Mouse (Mus musculus): ENCODE data around the gene Myo1d. TPM values are rescaled to one million over a fixed set of nuclear protein-coding genes. Genes with fewer than 3 reads are reported as not detected.

Myo1d gene
- polyA plus RNA-seq, 1 experiment from 2014 or later: 5.6 TPM

DNA sequence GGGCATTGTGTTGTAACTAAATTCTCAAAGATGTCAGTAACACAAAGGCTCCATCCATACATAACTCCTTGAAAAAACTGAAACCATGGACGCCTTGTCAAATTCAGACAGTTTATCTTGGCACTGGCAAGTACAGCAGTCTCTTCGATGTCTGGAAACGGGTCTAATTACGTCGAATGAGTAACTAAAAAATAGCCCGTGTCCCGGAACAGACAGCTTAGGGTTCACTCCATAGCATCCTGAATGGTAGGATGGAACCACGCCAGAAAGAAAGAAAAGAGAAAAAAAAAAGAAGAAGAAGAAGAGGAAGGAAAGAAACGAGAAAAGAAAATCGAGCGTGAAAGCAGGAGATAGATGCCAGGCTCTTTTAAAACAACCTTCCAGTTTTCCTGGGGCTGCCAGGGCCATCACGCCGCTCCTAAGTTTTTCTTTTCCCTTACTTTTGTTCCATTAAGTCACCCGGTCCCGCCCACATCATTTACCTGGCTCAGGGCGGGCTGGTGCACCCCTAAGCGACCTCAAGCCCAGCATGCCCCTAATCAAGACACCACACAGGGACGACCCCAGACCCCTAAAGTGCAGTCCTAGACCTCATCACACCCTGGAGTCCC, 804 bp downstream of the Myo1d start:
- WGBS: 4% methylated on average over 18 of the region's 18 CpGs
- peak overlapping the region; percentile 85 for H3K4me2 ChIP-seq
- no peaks in the 10 kb centered on the region for H3K9me3 ChIP-seq
- H3K27ac ChIP-seq: 0 out of 2 replicates have a peak overlapping the region, but pooled peaks have one; percentile 64
- H3K4me1 ChIP-seq (replicated peaks): peaks cover 12% of the 10 kb centered on the region
- H3K9ac ChIP-seq (replicated peaks): peak overlapping the region; percentile 67
- 0 out of 2 replicates have a peak, but pooled peaks cover 3% of the 10 kb centered on the region for H3K27me3 ChIP-seq
- no peaks in the 10 kb centered on the region for H3K36me3 ChIP-seq
- no peak; the same call in 1 of the 2 replicates for ATAC-seq (ENCODE audit: insufficient number of reproducible peaks, insufficient read depth, low FRiP score, low TSS enrichment, low read depth)
- peak overlapping the region; percentile 73 for H3K4me3 ChIP-seq (replicated peaks)

DNA sequence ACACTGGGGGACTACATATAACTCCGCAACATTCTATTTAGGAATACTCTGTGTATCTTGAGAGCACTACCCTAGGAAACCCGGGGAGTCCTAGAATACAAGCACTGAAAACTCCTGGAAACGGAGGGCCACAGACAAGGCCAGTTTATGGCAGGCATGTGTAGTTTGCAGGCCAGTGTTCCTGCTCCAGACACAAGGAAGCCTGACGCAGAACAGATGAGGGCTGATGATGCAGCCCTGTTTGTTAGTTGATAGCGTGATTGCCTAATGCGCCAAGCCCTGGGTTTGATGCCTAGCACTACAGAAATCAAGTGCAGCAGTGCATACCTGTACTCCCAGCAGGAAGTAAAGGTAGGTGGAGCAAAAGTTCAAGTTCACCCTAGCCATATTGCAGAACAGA, 1.7 kb downstream of the Myo1d start:
- Histone ChIP-seq H3K9me3 (no peaks in the 10 kb centered on the region), H3K27ac (no peak overlapping the region), H3K9ac (replicated peaks) (no peak overlapping the region), H3K4me1 (replicated peaks) (peaks cover 12% of the 10 kb centered on the region), H3K4me2 (no peak overlapping the region), H3K4me3 (replicated peaks) (no peak overlapping the region), H3K27me3 (0 out of 2 replicates have a peak, but pooled peaks cover 9% of the 10 kb centered on the region), H3K36me3 (no peaks in the 10 kb centered on the region)
- 51% methylated on average over 6 of the region's 6 CpGs for WGBS
- ATAC-seq (ENCODE audit: insufficient number of reproducible peaks, insufficient read depth, low FRiP score, low TSS enrichment, low read depth): no peak

DNA sequence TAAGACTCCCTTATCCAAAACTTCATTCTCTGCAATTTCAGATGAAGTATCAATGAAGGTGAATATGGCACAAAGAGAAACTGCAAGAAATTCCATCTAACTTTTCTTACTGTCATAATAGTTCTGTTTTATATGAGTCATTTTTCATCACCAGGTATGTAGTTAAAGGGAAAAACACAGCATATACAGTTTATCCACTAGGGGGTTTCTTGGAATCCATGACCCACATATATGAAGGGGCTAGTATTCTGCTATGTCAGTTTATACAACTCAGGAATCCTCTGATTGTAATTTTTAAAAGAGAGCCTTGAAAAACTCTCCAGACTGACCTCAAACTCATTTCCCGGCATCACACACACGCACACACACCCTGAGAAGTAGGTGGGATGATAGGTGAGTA, 2.1 kb downstream of the Myo1d start:
- no peak for ATAC-seq (ENCODE audit: insufficient number of reproducible peaks, insufficient read depth, low FRiP score, low TSS enrichment, low read depth)
- H3K4me3 ChIP-seq (replicated peaks): no peak overlapping the region
- H3K27me3 ChIP-seq: 0 out of 2 replicates have a peak, but pooled peaks cover 9% of the 10 kb centered on the region
- WGBS: 87% methylated on average over 2 of the region's 2 CpGs
- no peak overlapping the region for H3K9ac ChIP-seq (replicated peaks)
- H3K36me3 ChIP-seq: no peaks in the 10 kb centered on the region
- peaks cover 12% of the 10 kb centered on the region for H3K4me1 ChIP-seq (replicated peaks)
- no peak overlapping the region for H3K27ac ChIP-seq
- H3K9me3 ChIP-seq: no peaks in the 10 kb centered on the region
- no peak overlapping the region for H3K4me2 ChIP-seq

DNA sequence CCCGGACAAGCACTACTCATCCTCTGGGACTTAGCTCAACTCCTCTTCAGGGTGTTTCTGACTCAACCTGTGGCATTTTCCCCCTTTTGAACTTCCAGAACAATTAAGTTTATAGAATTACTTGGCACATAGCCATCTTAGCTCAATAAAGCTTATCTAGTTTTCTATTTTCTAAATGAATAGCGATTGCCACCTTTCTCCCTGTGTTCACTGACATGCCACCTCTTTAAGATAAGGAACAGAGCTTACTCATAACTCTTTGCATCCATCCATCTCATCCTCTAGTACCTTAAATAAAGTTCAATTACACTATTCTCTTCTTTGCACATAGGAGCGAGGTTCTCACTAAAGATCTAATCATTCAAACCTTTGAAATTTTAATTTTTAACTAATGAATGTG, 4.3 kb downstream of the Myo1d start:
- Histone ChIP-seq H3K27ac (no peak overlapping the region), H3K36me3 (no peaks in the 10 kb centered on the region), H3K4me2 (no peak overlapping the region), H3K4me3 (replicated peaks) (no peak overlapping the region), H3K9me3 (no peaks in the 10 kb centered on the region), H3K4me1 (replicated peaks) (peaks cover 12% of the 10 kb centered on the region), H3K9ac (replicated peaks) (no peak overlapping the region), H3K27me3 (0 out of 2 replicates have a peak, but pooled peaks cover 9% of the 10 kb centered on the region)
- WGBS: 80% methylated on average over 3 of the region's 3 CpGs
- ATAC-seq (ENCODE audit: insufficient number of reproducible peaks, insufficient read depth, low FRiP score, low TSS enrichment, low read depth): no peak

DNA sequence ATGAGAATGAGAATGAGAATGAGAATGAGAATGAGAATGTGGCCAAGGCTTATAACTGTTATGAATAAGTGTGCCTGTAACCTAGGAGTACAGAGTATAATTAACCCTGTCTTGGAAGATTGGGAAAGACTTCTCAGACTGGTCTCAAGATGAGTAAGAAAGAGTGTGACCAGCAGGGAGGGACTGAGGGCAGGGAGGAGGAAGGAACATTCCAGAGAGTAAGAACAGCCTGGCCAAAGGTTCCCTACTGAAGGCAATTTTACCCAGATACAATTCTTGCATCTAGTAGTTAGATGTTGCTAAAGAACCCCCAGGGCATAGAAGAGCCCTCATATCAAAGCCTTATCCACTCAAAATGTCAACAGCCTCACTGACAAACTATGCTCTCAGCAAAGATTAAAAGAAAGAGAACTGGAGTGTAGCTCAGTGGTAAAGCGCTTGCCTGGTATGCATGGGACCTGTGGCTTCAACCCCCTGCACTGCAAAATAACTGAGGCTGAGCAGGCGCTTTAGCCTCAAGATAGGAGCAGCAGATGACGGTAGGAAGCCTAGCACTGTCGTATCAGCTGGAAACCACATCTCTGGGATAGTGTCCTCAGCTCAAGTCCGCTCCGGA, 7.1 kb downstream of the Myo1d start:
- no peak overlapping the region for H3K9ac ChIP-seq (replicated peaks)
- 0 out of 2 replicates have a peak, but pooled peaks cover 6% of the 10 kb centered on the region for H3K27me3 ChIP-seq
- no peak overlapping the region for H3K4me2 ChIP-seq
- no peak overlapping the region for H3K4me3 ChIP-seq (replicated peaks)
- no peaks in the 10 kb centered on the region for H3K9me3 ChIP-seq
- H3K4me1 ChIP-seq (replicated peaks): no peaks in the 10 kb centered on the region
- no peak for ATAC-seq (ENCODE audit: insufficient number of reproducible peaks, insufficient read depth, low FRiP score, low TSS enrichment, low read depth)
- H3K36me3 ChIP-seq: no peaks in the 10 kb centered on the region
- WGBS: 78% methylated on average over 6 of the region's 6 CpGs
- H3K27ac ChIP-seq: no peak overlapping the region

DNA sequence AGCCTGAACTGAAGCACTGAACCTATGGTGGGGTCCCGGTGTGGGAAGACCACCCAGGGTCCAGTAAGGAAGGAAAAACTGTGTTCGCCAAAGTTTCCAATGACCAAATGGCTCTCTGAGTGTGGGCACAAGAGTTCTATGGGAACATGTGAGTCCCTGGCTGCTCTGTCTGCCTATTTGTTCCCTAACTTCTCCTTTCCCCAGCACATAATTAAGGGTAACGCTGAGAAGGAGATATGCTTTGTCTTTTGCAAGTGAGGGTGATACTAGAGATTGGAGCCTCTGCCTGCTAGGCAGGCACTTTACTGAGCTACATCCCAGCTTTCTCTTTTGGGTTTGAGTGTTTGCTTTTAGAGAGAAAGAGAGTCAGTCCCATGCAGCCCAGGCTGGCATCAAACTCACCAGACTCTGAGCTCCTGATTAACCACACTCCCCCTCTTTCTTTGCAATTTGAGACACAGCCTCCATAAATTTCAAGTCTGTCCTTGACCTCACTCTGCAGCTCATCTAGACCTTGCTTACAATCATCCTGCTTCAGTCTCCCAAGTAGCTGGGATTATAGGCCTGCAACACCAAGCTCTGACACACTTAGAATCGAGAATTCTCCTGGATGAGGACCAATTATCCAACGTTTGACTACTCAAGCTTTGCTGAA, 8.1 kb downstream of the Myo1d start:
- ATAC-seq (ENCODE audit: insufficient number of reproducible peaks, insufficient read depth, low FRiP score, low TSS enrichment, low read depth): no peak
- H3K27me3 ChIP-seq: 0 out of 2 replicates have a peak, but pooled peaks cover 6% of the 10 kb centered on the region

DNA sequence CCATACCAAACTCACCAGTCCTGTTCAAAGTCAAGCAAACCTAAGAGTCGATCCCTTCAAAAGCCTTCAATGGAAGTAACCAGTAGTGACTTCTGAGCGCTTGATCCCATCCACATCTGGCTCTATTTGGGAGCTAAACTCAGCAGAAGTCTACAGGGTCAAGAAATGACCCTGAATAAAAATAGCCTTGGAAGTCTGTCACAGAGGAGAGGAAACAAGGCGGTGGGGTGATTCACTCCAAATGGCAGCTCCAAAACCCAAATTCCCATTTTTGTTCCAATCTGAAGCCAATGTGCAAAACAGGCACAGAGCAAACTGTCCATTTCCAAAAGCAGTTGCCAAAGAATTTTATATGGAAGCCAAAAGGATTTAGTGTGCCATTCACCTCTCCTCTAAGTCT, 8.6 kb downstream of the Myo1d start:
- Histone ChIP-seq H3K27ac (no peak overlapping the region), H3K36me3 (no peaks in the 10 kb centered on the region), H3K27me3 (0 out of 2 replicates have a peak, but pooled peaks cover 6% of the 10 kb centered on the region), H3K9ac (replicated peaks) (no peak overlapping the region), H3K9me3 (no peaks in the 10 kb centered on the region), H3K4me3 (replicated peaks) (no peak overlapping the region), H3K4me2 (no peak overlapping the region), H3K4me1 (replicated peaks) (no peaks in the 10 kb centered on the region)
- 82% methylated on average over 3 of the region's 3 CpGs for WGBS
- no peak for ATAC-seq (ENCODE audit: insufficient number of reproducible peaks, insufficient read depth, low FRiP score, low TSS enrichment, low read depth)

More for the DNA sequence above, 8.1 kb downstream of the Myo1d start:
- no peak overlapping the region for H3K27ac ChIP-seq
- H3K9me3 ChIP-seq: no peaks in the 10 kb centered on the region
- H3K4me3 ChIP-seq (replicated peaks): no peak overlapping the region
- no peak overlapping the region for H3K9ac ChIP-seq (replicated peaks)
- no peaks in the 10 kb centered on the region for H3K36me3 ChIP-seq
- WGBS: 79% methylated on average over 5 of the region's 5 CpGs
- no peak overlapping the region for H3K4me2 ChIP-seq
- no peaks in the 10 kb centered on the region for H3K4me1 ChIP-seq (replicated peaks)

DNA sequence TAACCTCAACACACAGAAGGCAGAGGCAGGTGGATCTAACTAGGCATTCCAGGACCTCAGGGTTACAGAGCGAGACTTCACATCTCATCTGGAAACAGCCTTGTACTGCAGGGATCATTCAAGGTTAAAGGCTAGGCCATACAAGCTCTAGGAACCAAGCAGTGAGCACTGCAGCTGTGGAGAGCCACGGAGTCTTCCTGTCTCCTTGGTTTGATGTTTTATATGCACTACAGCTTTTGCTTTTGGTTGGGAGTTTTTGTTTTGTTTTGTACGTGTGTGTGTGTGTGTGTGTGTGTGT, 12.6 kb downstream of the Myo1d start:
- H3K36me3 ChIP-seq: no peaks in the 10 kb centered on the region
- ATAC-seq (ENCODE audit: insufficient number of reproducible peaks, insufficient read depth, low FRiP score, low TSS enrichment, low read depth): no peak
- no peaks in the 10 kb centered on the region for H3K9me3 ChIP-seq
- H3K4me1 ChIP-seq (replicated peaks): peaks cover 5% of the 10 kb centered on the region; the same call in 1 of the 2 replicates
- H3K9ac ChIP-seq (replicated peaks): no peak overlapping the region
- no peak overlapping the region for H3K27ac ChIP-seq
- H3K4me2 ChIP-seq: no peak overlapping the region
- 75% methylated on average over 3 of the region's 3 CpGs for WGBS
- H3K27me3 ChIP-seq: no peaks in the 10 kb centered on the region
- no peak overlapping the region for H3K4me3 ChIP-seq (replicated peaks)

DNA sequence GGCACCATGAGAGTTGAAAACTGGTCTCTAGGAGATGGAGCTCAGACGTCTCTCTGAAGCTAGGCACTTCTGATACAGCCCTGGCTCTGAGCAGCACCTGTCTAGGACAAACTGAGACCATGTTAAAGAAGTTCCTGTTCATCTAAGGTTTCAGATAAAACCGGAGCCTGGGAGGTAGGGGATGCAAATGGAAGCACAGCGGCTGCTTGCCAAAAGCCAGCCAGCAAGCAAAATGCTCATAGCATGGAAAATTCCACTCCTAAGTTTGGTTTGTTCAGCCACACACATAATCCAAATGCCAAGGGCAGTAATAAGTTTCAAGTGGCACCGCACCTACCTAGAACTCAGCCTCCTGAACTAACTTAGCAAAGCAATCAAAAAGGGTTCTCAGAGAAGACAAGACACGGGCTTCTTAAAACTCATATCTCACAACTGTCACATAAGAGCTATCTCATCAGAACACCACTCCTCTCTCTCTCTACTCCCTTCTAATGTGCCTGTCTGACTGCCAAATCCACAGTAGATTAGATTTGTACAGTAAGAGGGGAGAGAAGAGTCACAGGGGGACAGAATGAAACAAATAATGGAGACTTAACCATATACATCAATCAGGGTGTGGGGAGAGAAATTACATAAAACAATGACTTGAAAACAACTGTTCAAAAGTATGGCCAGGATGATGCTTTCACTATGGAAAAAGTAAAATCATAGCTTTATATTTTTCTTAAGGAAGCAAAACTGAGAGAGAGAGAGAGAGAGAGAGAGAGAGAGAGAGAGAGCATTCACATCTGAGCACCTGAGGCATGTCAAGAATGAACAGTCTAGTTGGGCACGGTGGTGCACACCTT, 13.1 kb downstream of the Myo1d start:
- H3K27ac ChIP-seq: no peak overlapping the region
- WGBS: 81% methylated on average over 6 of the region's 6 CpGs
- no peaks in the 10 kb centered on the region for H3K9me3 ChIP-seq
- no peak overlapping the region for H3K4me2 ChIP-seq
- no peak for ATAC-seq (ENCODE audit: insufficient number of reproducible peaks, insufficient read depth, low FRiP score, low TSS enrichment, low read depth)
- H3K36me3 ChIP-seq: no peaks in the 10 kb centered on the region
- H3K27me3 ChIP-seq: no peaks in the 10 kb centered on the region
- H3K9ac ChIP-seq (replicated peaks): no peak overlapping the region
- H3K4me3 ChIP-seq (replicated peaks): no peak overlapping the region
- peaks cover 5% of the 10 kb centered on the region; the same call in 1 of the 2 replicates for H3K4me1 ChIP-seq (replicated peaks)

DNA sequence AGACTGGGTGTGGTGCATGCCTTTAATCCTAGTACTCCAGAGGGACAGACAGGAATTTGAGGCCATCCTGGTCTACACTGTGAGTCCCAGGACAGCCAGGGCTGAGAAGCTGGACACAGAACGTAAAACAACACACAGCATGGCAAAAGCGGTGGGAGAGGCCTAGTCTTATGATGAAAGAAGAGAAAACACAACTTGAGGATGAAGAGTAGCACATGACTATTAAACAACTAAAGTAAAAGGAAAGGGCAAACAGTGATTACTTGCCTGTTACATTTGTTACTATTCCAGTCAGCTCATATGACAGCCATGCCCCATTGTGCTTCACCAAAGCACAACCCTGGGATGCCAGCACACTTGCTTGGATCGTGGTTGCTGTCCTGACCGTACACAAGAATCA, 13.8 kb downstream of the Myo1d start:
- no peak for ATAC-seq (ENCODE audit: insufficient number of reproducible peaks, insufficient read depth, low FRiP score, low TSS enrichment, low read depth)

DNA sequence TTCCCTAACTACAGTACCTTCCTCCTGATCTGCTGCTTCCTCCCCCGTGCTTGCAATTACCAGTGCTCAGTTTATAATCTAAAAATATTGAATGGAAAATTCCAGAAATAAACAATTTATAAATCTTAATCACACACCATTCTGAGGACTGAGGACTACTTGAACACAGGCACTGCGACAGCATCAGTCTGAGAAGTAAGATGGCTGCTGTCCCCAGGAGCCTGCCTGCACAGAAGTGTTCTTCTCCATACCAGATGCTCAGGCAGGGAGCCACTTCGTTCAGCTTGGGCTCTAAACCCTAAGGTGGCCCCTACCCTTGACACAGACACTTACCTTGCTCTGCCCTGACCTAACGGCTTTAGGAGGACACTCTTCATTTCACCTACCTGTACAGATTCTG, 17.8 kb downstream of the Myo1d start:
- 70% methylated on average over 4 of the region's 4 CpGs for WGBS

More for the DNA sequence above, 13.8 kb downstream of the Myo1d start:
- Histone ChIP-seq H3K4me1 (replicated peaks) (peaks cover 5% of the 10 kb centered on the region; the same call in 1 of the 2 replicates), H3K27me3 (no peaks in the 10 kb centered on the region), H3K36me3 (no peaks in the 10 kb centered on the region), H3K4me3 (replicated peaks) (no peak overlapping the region), H3K9ac (replicated peaks) (no peak overlapping the region), H3K9me3 (no peaks in the 10 kb centered on the region), H3K27ac (no peak overlapping the region), H3K4me2 (no peak overlapping the region)
- WGBS: 94% methylated on average over 4 of the region's 4 CpGs

More for the DNA sequence above, 17.8 kb downstream of the Myo1d start:
- ATAC-seq (ENCODE audit: insufficient number of reproducible peaks, insufficient read depth, low FRiP score, low TSS enrichment, low read depth): no peak
- Histone ChIP-seq H3K4me3 (replicated peaks) (no peak overlapping the region), H3K9ac (replicated peaks) (no peak overlapping the region), H3K9me3 (0 out of 2 replicates have a peak, but pooled peaks cover 5% of the 10 kb centered on the region), H3K4me1 (replicated peaks) (peaks cover 5% of the 10 kb centered on the region; the same call in 1 of the 2 replicates), H3K27me3 (no peaks in the 10 kb centered on the region), H3K4me2 (no peak overlapping the region), H3K36me3 (no peaks in the 10 kb centered on the region), H3K27ac (no peak overlapping the region)
